Mouse (Mus musculus) hindlimb bud, embryonic 11.5 days (tissue): ENCODE measurements at regions not wholly inside any gene's neighbourhood (a gene's known extent, or its start where the extent isn't known, plus 50 kb on each side); places are given as distances from the start of the nearest gene placed in this dataset.

Experiments used
- DNase-seq: peaks from one replicate; pipeline ENCODE4 v3.0.0-alpha.2; 2012; ENCODE audit warnings: low read depth, low spot score; ENCODE audit errors: extremely low spot score

GRCm38 (mm10) chr8:44828026-44828425, 107.2 kb upstream of the Fat1 start:
- no peak for DNase-seq

- no peak for DNase-seq
These were observed 96.8 kb upstream of the Fat1 start for GRCm38 (mm10) chr8:44838431-44838830.

- DNase-seq: no peak
These were observed 95.6 kb upstream of the Fat1 start for GRCm38 (mm10) chr8:44839504-44840209.

- no peak for DNase-seq
These were observed 94.6 kb upstream of the Fat1 start for GRCm38 (mm10) chr8:44840646-44841045.

GRCm38 (mm10) chr8:44844362-44844761, 90.9 kb upstream of the Fat1 start:
- no peak for DNase-seq

GRCm38 (mm10) chr8:44852223-44852622, 83.0 kb upstream of the Fat1 start:
- DNase-seq: no peak

GRCm38 (mm10) chr8:44855115-44855514, 80.1 kb upstream of the Fat1 start:
- no peak for DNase-seq

GRCm38 (mm10) chr8:44867202-44867601, 68.0 kb upstream of the Fat1 start:
- DNase-seq: no peak

- no peak for DNase-seq
These were observed 67.6 kb upstream of the Fat1 start for GRCm38 (mm10) chr8:44867666-44868065.

- DNase-seq: no peak
These were observed 58.2 kb upstream of the Fat1 start for GRCm38 (mm10) chr8:44877066-44877465.

GRCm38 (mm10) chr8:44878208-44878607, 57.0 kb upstream of the Fat1 start:
- no peak for DNase-seq

- DNase-seq: no peak
These were observed 56.1 kb upstream of the Fat1 start for GRCm38 (mm10) chr8:44879186-44879585.

GRCm38 (mm10) chr8:44884399-44885006, 50.7 kb upstream of the Fat1 start:
- no peak for DNase-seq
